Mouse (Mus musculus) myocyte (in vitro differentiated cells): ENCODE results near the gene Rbm15. TPM values are rescaled to one million over a fixed set of nuclear protein-coding genes. Genes with fewer than 3 reads are reported as not detected.

Source experiments
- H3K27me3 ChIP-seq: one replicate; pipeline ENCODE4 v1.6.1; 2011; ENCODE audit not compliant: control insufficient read depth, insufficient read depth, insufficient read length
- H3K36me3 ChIP-seq: one replicate; pipeline ENCODE4 v1.6.1; 2011; ENCODE audit not compliant: control insufficient read depth, insufficient read depth
- H3K4me2 ChIP-seq: one replicate; pipeline ENCODE4 v1.6.1; 2011; ENCODE audit warnings: low read depth, control low read depth
- H3K4me3 ChIP-seq: one replicate; pipeline ENCODE4 v1.5.1; 2011; ENCODE audit warnings: mild to moderate bottlenecking, control low read depth, moderate library complexity
- H3K79me2 ChIP-seq: one replicate; pipeline ENCODE4 v1.6.1; 2011; ENCODE audit not compliant: control insufficient read depth, insufficient read depth
- H3ac ChIP-seq: one replicate; pipeline ENCODE4 v1.6.1; 2011; ENCODE audit not compliant: control insufficient read depth, insufficient read length
- CEBPB ChIP-seq: IDR thresholded peaks from 2 replicates; pipeline ENCODE4 v1.6.1; 2011; ENCODE audit warnings: mild to moderate bottlenecking, moderate library complexity; ENCODE audit not compliant: poor library complexity, insufficient read depth, severe bottlenecking
- E2F4 ChIP-seq: IDR thresholded peaks from one replicate; pipeline ENCODE4 v1.6.1; 2011; ENCODE audit warnings: mild to moderate bottlenecking, control low read depth, moderate library complexity; ENCODE audit not compliant: insufficient read depth
- MAX ChIP-seq: IDR thresholded peaks from one replicate; pipeline ENCODE4 v1.6.1; 2011; ENCODE audit warnings: low read depth, mild to moderate bottlenecking, control low read depth
- MYOD1 ChIP-seq, 3 experiments: IDR thresholded peaks; one replicate each; pipeline ENCODE4 v1.6.1; 2011; ENCODE audit warnings: control low read depth in 2 of 3, low read depth in 2 of 3, mild to moderate bottlenecking in 2 of 3, moderate library complexity in 1 of 3; ENCODE audit not compliant: insufficient read length in 2 of 3, control insufficient read depth in 1 of 3
- MYOG ChIP-seq, 3 experiments: IDR thresholded peaks; one replicate each; pipeline ENCODE4 v1.6.1; 2011; ENCODE audit warnings: control low read depth in 2 of 3, low read depth in 2 of 3, mild to moderate bottlenecking in 2 of 3; ENCODE audit not compliant: insufficient read length in 2 of 3, control insufficient read depth in 1 of 3, insufficient read depth in 1 of 3
- POLR2A ChIP-seq: IDR thresholded peaks from one replicate; pipeline ENCODE4 v1.6.1; 2011; ENCODE audit warnings: low read depth, mild to moderate bottlenecking, control low read depth, moderate library complexity; ENCODE audit not compliant: insufficient read length
- POLR2AphosphoS2 ChIP-seq: IDR thresholded peaks from one replicate; pipeline ENCODE4 v1.6.1; 2011; ENCODE audit warnings: low read depth, control low read depth; ENCODE audit not compliant: insufficient read length
- REST ChIP-seq: IDR thresholded peaks from one replicate; pipeline ENCODE4 v1.6.1; 2011; ENCODE audit warnings: mild to moderate bottlenecking, control low read depth, moderate library complexity; ENCODE audit not compliant: insufficient read depth, insufficient read length
- SRF ChIP-seq: IDR thresholded peaks from one replicate; pipeline ENCODE4 v1.6.1; 2011; ENCODE audit warnings: low read depth; ENCODE audit not compliant: control insufficient read depth, insufficient read length
- TCF12 ChIP-seq: IDR thresholded peaks from one replicate; pipeline ENCODE4 v1.6.1; 2011; ENCODE audit warnings: mild to moderate bottlenecking, control low read depth; ENCODE audit not compliant: poor library complexity, insufficient read depth, severe bottlenecking
- TCF3 ChIP-seq: IDR thresholded peaks from one replicate; pipeline ENCODE4 v1.6.1; 2011; ENCODE audit warnings: low read depth, control low read depth; ENCODE audit not compliant: insufficient read length
- USF1 ChIP-seq: IDR thresholded peaks from one replicate; pipeline ENCODE4 v1.6.1; 2011; ENCODE audit warnings: low read depth, mild to moderate bottlenecking, control low read depth, moderate library complexity
- polyA plus RNA-seq: library from polyadenylated mRNA; unstranded; fragments of >200 nt; fragmentation: generic; extraction: Trizol; gene quantifications from one replicate; pipeline ENCODE4 v1.2.1, GENCODE M21; 2012; ENCODE audit warnings: missing spikeins

Rbm15 gene
- polyA plus RNA-seq, 1 experiment = 4.3 TPM

GRCm38 (mm10) chr3:107349006-107349405 is 15.5 kb upstream of the Rbm15 start:
- Histone ChIP-seq H3ac (no peak overlapping the region), H3K4me2 (no peak overlapping the region), H3K79me2 (no peaks in the 10 kb centered on the region), H3K36me3 (no peaks in the 10 kb centered on the region), H3K27me3 (peaks cover 5% of the 10 kb centered on the region), H3K4me3 (no peak overlapping the region)
- TF ChIP-seq USF1 = no peak
- TF ChIP-seq MYOD1 (IDR thresholded peaks at IDR 0.05; ENCODE audit: control insufficient read depth in 1 of 3, insufficient read length in 2 of 3, low read depth in 2 of 3) = no peak
- no peak for TF ChIP-seq SRF
- no peak for TF ChIP-seq CEBPB
- no peak for TF ChIP-seq E2F4
- TF ChIP-seq TCF12 = no peak
- no peak for TF ChIP-seq MAX
- TF ChIP-seq POLR2A = no peak
- TF ChIP-seq POLR2AphosphoS2 = no peak
- TF ChIP-seq TCF3 = no peak
- no peak for TF ChIP-seq REST
- no peak for TF ChIP-seq MYOG (IDR thresholded peaks at IDR 0.05; ENCODE audit: control insufficient read depth in 1 of 3, insufficient read depth in 1 of 3, insufficient read length in 2 of 3, low read depth in 2 of 3)

- Histone ChIP-seq H3K79me2 (no peaks in the 10 kb centered on the region), H3K36me3 (no peaks in the 10 kb centered on the region), H3K4me3 (no peak overlapping the region), H3ac (no peak overlapping the region), H3K27me3 (peaks cover 8% of the 10 kb centered on the region), H3K4me2 (no peak overlapping the region)
- no peak for TF ChIP-seq CEBPB
- no peak for TF ChIP-seq MYOG (IDR thresholded peaks at IDR 0.05; ENCODE audit: control insufficient read depth in 1 of 3, insufficient read depth in 1 of 3, insufficient read length in 2 of 3, low read depth in 2 of 3)
- no peak for TF ChIP-seq TCF12
- TF ChIP-seq USF1 = no peak
- TF ChIP-seq E2F4 = no peak
- TF ChIP-seq POLR2AphosphoS2 = no peak
- TF ChIP-seq REST = no peak
- TF ChIP-seq SRF = no peak
- TF ChIP-seq TCF3 = no peak
Observed at GRCm38 (mm10) chr3:107345033-107345725, 11.7 kb upstream of the Rbm15 start.

- no peaks in the 10 kb centered on the region for H3K79me2 ChIP-seq
- TF ChIP-seq SRF (no peak), MAX (no peak), MYOD1 (IDR thresholded peaks at IDR 0.05; ENCODE audit: control insufficient read depth in 1 of 3, insufficient read length in 2 of 3, low read depth in 2 of 3) (no peak), POLR2AphosphoS2 (no peak), MYOG (IDR thresholded peaks at IDR 0.05; ENCODE audit: control insufficient read depth in 1 of 3, insufficient read depth in 1 of 3, insufficient read length in 2 of 3, low read depth in 2 of 3) (no peak), E2F4 (no peak), TCF12 (no peak), USF1 (no peak), CEBPB (no peak), POLR2A (no peak), TCF3 (no peak), REST (no peak)
- H3K4me3 ChIP-seq = no peak overlapping the region
- peaks cover 8% of the 10 kb centered on the region for H3K27me3 ChIP-seq
- no peaks in the 10 kb centered on the region for H3K36me3 ChIP-seq
- H3K4me2 ChIP-seq = no peak overlapping the region
- no peak overlapping the region for H3ac ChIP-seq
Observed at GRCm38 (mm10) chr3:107343971-107344370, 10.5 kb upstream of the Rbm15 start.

- H3K4me3 ChIP-seq = peak overlapping the region; percentile 87
- H3K4me2 ChIP-seq = peak overlapping the region; percentile 92
- H3K36me3 ChIP-seq = peaks cover 10% of the 10 kb centered on the region
- H3ac ChIP-seq = peak overlapping the region; percentile 91
- no peak for TF ChIP-seq USF1
- TF ChIP-seq MAX = no peak
- no peak for TF ChIP-seq TCF12
- TF ChIP-seq POLR2AphosphoS2 = no peak
- no peak for TF ChIP-seq E2F4
- no peak for TF ChIP-seq SRF
- TF ChIP-seq MYOG (IDR thresholded peaks at IDR 0.05; ENCODE audit: control insufficient read depth in 1 of 3, insufficient read depth in 1 of 3, insufficient read length in 2 of 3, low read depth in 2 of 3) = no peak
- no peak for TF ChIP-seq REST
- TF ChIP-seq CEBPB = no peak
- TF ChIP-seq POLR2A = no peak
- no peak for TF ChIP-seq MYOD1 (IDR thresholded peaks at IDR 0.05; ENCODE audit: control insufficient read depth in 1 of 3, insufficient read length in 2 of 3, low read depth in 2 of 3)
- no peak for TF ChIP-seq TCF3
- no peaks in the 10 kb centered on the region for H3K27me3 ChIP-seq
- peaks cover 33% of the 10 kb centered on the region for H3K79me2 ChIP-seq
Observed at GRCm38 (mm10) chr3:107334202-107334934, 895 bp upstream of the Rbm15 start.
